Mouse (Mus musculus) intestine, embryonic 16.5 days (tissue): ENCODE measurements at regions not wholly inside any gene's neighbourhood (a gene's known extent, or its start where the extent isn't known, plus 50 kb on each side); places are given as distances from the start of the nearest gene placed in this dataset.

Source experiments
- ATAC-seq: fragments of 200-750 bp; cut with Nextera tagmentation; 2 replicates; pipeline ENCODE4 v1.8.0; 2017; ENCODE audit warnings: moderate TSS enrichment, moderate library complexity
- H3K27ac ChIP-seq: fragments of 300-500 bp; sonication (generic); 2 replicates; pipeline ENCODE4 v1.5.1; 2014; ENCODE audit warnings: mild to moderate bottlenecking, low read length
- H3K27me3 ChIP-seq: fragments of 300-500 bp; sonication (generic); replicated peaks from 2 replicates; pipeline ENCODE4 v1.6.1; 2014; ENCODE audit warnings: low read length, control low read depth, mixed read lengths; ENCODE audit not compliant: control insufficient read depth, insufficient read depth
- H3K36me3 ChIP-seq: fragments of 300-500 bp; sonication (generic); 2 replicates; pipeline ENCODE4 v1.6.1; 2014; ENCODE audit warnings: low read length, control low read depth; ENCODE audit not compliant: control insufficient read depth, insufficient read depth
- H3K4me1 ChIP-seq: fragments of 300-500 bp; sonication (generic); 2 replicates; pipeline ENCODE4 v1.6.1; 2014; ENCODE audit warnings: low read length, control low read depth, mixed read lengths; ENCODE audit not compliant: control insufficient read depth, insufficient read depth
- H3K4me2 ChIP-seq: fragments of 300-500 bp; sonication (generic); 2 replicates; pipeline ENCODE4 v1.6.1; 2014; ENCODE audit warnings: low read depth, low read length, control low read depth
- H3K4me3 ChIP-seq: fragments of 300-500 bp; sonication (generic); 2 replicates; pipeline ENCODE4 v1.5.1; 2014; ENCODE audit warnings: mild to moderate bottlenecking, low read length
- H3K9ac ChIP-seq: fragments of 300-500 bp; sonication (generic); 2 replicates; pipeline ENCODE4 v1.6.1; 2014; ENCODE audit warnings: low read depth, low read length
- H3K9me3 ChIP-seq: fragments of 300-500 bp; sonication (generic); 2 replicates; pipeline ENCODE4 v1.6.1; 2016; ENCODE audit warnings: low read length, control low read depth; ENCODE audit not compliant: control insufficient read depth
- WGBS: fragments of 180-500 bp; shearing (Covaris S2); extraction: QIAGEN DNeasy Blood & Tissue Kit; methylation state at CpG from one replicate; pipeline ENCODE4 v1.1.7; 2014; 5-methylcytosine and 5-hydroxymethylcytosine counted together

DNA sequence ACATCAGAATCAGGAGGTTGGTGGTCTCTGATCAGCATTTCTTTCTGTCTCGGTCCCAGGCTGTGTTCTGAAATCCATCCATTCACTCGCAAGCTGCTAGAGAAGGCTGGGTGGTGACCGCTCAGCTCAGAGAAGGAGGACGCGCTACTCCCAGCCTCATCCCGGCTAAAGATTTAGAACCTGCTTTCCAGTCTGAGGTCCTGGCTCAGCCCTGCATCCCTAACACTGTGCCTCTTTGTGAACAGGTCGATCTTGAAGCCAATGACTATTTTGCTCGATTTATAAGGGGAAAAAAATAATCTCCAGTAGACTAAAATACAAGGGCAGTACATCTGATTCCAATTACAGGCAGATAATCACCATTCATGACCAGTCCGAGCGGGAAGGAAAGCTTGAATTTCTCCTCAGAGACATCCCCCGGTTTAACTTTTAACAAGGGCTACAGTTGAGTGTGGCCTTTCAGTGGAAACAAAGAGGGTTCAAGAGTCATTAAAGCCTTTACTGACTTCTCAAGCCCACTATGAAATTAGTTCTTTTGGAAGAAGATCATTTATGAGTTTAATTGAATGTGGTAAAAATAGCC is 280.6 kb downstream of the Wdr11 start:
- no peak overlapping the region for H3K4me3 ChIP-seq
- no peak overlapping the region for H3K4me2 ChIP-seq
- H3K9me3 ChIP-seq = no peaks in the 10 kb centered on the region
- ATAC-seq = no peak
- H3K27ac ChIP-seq = no peak overlapping the region
- H3K36me3 ChIP-seq = no peaks in the 10 kb centered on the region
- WGBS = 87% methylated on average over 11 of the region's 11 CpGs
- no peak overlapping the region for H3K9ac ChIP-seq
- no peaks in the 10 kb centered on the region for H3K27me3 ChIP-seq
- H3K4me1 ChIP-seq = 0 out of 2 replicates have a peak, but pooled peaks cover 3% of the 10 kb centered on the region

DNA sequence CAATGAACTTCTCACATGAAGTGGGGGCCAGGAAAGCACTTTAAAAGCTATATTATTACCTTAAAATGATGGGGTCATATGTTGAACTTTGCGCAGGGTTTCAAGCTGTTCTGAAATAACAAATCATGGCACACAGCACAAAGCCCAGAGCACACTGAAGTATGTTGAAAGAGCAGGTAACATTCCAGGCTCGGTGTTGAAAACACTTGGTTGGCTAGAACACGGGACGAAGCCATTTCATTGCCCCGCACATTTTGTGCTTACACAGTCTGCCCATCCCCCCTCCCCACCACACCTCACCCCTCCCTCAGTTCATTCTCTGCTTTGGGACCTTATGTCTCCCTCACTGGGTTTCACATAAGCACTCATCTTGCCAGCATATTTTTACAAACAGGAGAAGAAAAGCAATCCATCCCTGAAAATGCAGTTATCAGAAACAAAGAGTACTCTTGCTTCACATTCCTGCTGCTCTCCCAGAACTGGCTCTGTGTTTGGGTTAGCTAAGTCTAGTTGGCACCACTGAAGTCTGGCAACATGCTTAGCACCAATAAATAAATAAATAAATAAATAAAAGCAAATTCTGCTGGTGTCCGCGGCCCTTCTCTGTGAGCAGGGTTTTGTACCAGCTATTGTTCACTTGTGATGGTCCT is 284.7 kb downstream of the Wdr11 start:
- Histone ChIP-seq H3K4me2 (no peak overlapping the region), H3K36me3 (no peaks in the 10 kb centered on the region), H3K9ac (no peak overlapping the region), H3K27me3 (no peaks in the 10 kb centered on the region), H3K27ac (no peak overlapping the region), H3K4me1 (0 out of 2 replicates have a peak, but pooled peaks cover 3% of the 10 kb centered on the region), H3K9me3 (no peaks in the 10 kb centered on the region), H3K4me3 (no peak overlapping the region)
- WGBS = 62% methylated on average over 7 of the region's 7 CpGs
- ATAC-seq = no peak

GRCm38 (mm10) chr7:129876852-129877223 is 285.2 kb downstream of the Wdr11 start:
- no peak overlapping the region for H3K4me3 ChIP-seq
- no peak overlapping the region for H3K27ac ChIP-seq

DNA sequence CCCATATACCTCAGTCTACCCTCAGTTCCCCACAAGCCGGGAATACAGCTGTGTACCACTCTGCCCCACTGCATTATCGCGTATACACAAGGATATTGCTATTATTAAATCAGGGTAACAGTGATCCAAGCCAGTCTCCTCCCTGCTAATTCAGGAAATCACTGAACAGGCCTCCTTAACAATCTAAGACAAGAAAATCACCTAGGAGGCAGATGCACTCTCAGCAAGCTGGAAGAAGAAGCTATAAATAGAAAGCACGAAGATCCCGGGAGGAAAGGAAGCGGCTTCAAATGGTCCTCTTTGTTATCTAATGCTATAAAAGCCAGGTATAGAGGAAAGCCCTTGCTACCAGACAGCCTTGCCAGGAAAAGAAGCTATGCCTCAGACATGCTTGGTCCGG is 304.6 kb downstream of the Wdr11 start:
- no peak for ATAC-seq
- WGBS = 42% methylated on average over 7 of the region's 7 CpGs
- Histone ChIP-seq H3K9ac (no peak overlapping the region), H3K4me1 (0 out of 2 replicates have a peak, but pooled peaks cover 5% of the 10 kb centered on the region), H3K4me3 (no peak overlapping the region), H3K36me3 (no peaks in the 10 kb centered on the region), H3K27me3 (no peaks in the 10 kb centered on the region), H3K4me2 (no peak overlapping the region), H3K9me3 (no peaks in the 10 kb centered on the region), H3K27ac (no peak overlapping the region)

More at GRCm38 (mm10) chr7:129876852-129877223, 285.2 kb downstream of the Wdr11 start:
- no peak for ATAC-seq
- H3K4me2 ChIP-seq = no peak overlapping the region
- no peaks in the 10 kb centered on the region for H3K9me3 ChIP-seq
- H3K9ac ChIP-seq = no peak overlapping the region
- 0 out of 2 replicates have a peak, but pooled peaks cover 3% of the 10 kb centered on the region for H3K4me1 ChIP-seq
- no peaks in the 10 kb centered on the region for H3K36me3 ChIP-seq
- no peaks in the 10 kb centered on the region for H3K27me3 ChIP-seq

- H3K36me3 ChIP-seq = no peaks in the 10 kb centered on the region
- no peaks in the 10 kb centered on the region for H3K9me3 ChIP-seq
- ATAC-seq = no peak
- no peak overlapping the region for H3K4me3 ChIP-seq
- no peaks in the 10 kb centered on the region for H3K27me3 ChIP-seq
- H3K4me2 ChIP-seq = no peak overlapping the region
- no peak overlapping the region for H3K27ac ChIP-seq
- 0 out of 2 replicates have a peak, but pooled peaks cover 5% of the 10 kb centered on the region for H3K4me1 ChIP-seq
- WGBS = 79% methylated on average over 3 of the region's 3 CpGs
- H3K9ac ChIP-seq = no peak overlapping the region
Measured at GRCm38 (mm10) chr7:129897511-129897910, 305.8 kb downstream of the Wdr11 start.

- no peak overlapping the region for H3K9ac ChIP-seq
- no peaks in the 10 kb centered on the region for H3K9me3 ChIP-seq
- H3K36me3 ChIP-seq = no peaks in the 10 kb centered on the region
- no peaks in the 10 kb centered on the region for H3K27me3 ChIP-seq
- H3K4me1 ChIP-seq = no peaks in the 10 kb centered on the region
- H3K4me3 ChIP-seq = no peak overlapping the region
- no peak overlapping the region for H3K4me2 ChIP-seq
- ATAC-seq = no peak
- no peak overlapping the region for H3K27ac ChIP-seq
- WGBS = 84% methylated on average over 4 of the region's 4 CpGs
Measured at GRCm38 (mm10) chr7:129902256-129902655, 310.6 kb downstream of the Wdr11 start.

GRCm38 (mm10) chr7:129903126-129903525 is 311.5 kb downstream of the Wdr11 start:
- no peak for ATAC-seq
- no peaks in the 10 kb centered on the region for H3K36me3 ChIP-seq
- no peak overlapping the region for H3K4me2 ChIP-seq
- no peaks in the 10 kb centered on the region for H3K4me1 ChIP-seq
- H3K27me3 ChIP-seq = no peaks in the 10 kb centered on the region
- no peak overlapping the region for H3K27ac ChIP-seq
- H3K9ac ChIP-seq = no peak overlapping the region
- no peak overlapping the region for H3K4me3 ChIP-seq
- 71% methylated on average over 5 of the region's 5 CpGs for WGBS
- H3K9me3 ChIP-seq = no peaks in the 10 kb centered on the region

DNA sequence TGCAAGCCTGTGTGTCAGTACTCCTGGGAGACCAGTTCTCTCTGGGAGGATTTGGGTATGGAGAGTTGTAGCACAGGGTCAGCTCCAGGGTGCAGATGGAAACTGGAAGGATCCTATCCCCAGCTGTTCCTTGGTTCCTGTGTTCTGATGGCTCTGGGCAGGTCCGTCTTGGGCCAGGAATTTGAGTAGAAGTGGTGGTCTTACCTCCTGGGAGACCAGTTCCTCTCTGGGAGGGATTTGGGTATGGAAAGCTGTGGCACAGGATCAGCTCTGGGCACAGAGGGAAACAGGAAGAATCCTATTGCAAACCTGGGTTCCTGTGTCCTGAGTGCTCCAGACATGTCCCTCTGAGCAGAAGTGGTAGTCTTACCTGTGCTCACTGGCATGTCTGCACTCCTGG is 314.5 kb downstream of the Wdr11 start:
- Histone ChIP-seq H3K4me1 (no peaks in the 10 kb centered on the region), H3K4me3 (no peak overlapping the region), H3K27ac (no peak overlapping the region), H3K9ac (no peak overlapping the region), H3K9me3 (no peaks in the 10 kb centered on the region), H3K27me3 (no peaks in the 10 kb centered on the region), H3K36me3 (no peaks in the 10 kb centered on the region), H3K4me2 (no peak overlapping the region)
- ATAC-seq = no peak
- 72% methylated on average over 1 of the region's 1 CpGs for WGBS

GRCm38 (mm10) chr7:129908826-129909225 is 317.2 kb downstream of the Wdr11 start:
- no peak overlapping the region for H3K9ac ChIP-seq
- 89% methylated on average over 5 of the region's 5 CpGs for WGBS
- no peaks in the 10 kb centered on the region for H3K36me3 ChIP-seq
- no peak overlapping the region for H3K4me2 ChIP-seq
- no peaks in the 10 kb centered on the region for H3K9me3 ChIP-seq
- no peaks in the 10 kb centered on the region for H3K27me3 ChIP-seq
- no peak for ATAC-seq
- H3K27ac ChIP-seq = no peak overlapping the region
- no peak overlapping the region for H3K4me3 ChIP-seq
- H3K4me1 ChIP-seq = no peaks in the 10 kb centered on the region

- 63% methylated on average over 1 of the region's 1 CpGs for WGBS
- H3K9me3 ChIP-seq = no peaks in the 10 kb centered on the region
- no peak overlapping the region for H3K27ac ChIP-seq
- H3K36me3 ChIP-seq = no peaks in the 10 kb centered on the region
- no peak for ATAC-seq
- H3K9ac ChIP-seq = no peak overlapping the region
- no peaks in the 10 kb centered on the region for H3K27me3 ChIP-seq
- H3K4me3 ChIP-seq = no peak overlapping the region
- no peak overlapping the region for H3K4me2 ChIP-seq
- no peaks in the 10 kb centered on the region for H3K4me1 ChIP-seq
Measured at GRCm38 (mm10) chr7:129909730-129910129, 318.1 kb downstream of the Wdr11 start.
